Mouse (Mus musculus): ENCODE data around the gene Kl.

Kl gene

DNA sequence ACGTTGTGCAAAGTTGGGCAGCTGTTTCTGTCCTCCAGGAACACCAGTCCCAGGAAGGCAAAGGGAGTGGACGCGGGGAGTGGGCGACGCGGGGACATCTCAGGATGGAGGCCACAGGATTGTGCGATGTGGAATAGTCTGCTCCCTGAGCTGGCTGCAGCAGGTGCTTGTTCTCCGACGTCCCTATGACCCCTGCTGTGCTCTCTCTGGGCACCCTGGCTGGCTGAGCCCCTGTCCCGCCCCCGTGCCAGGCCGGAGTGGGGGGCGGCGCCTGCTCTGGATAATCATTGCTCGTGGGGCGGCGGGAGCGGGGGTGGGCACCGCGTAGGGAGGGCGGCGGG lies at the start of gene Kl:
Gene Kl, plus strand, starts transcription at position 280 of the 341 bp plus-strand sequence.
- DNase-seq (ENCODE audit: low spot score) = no peak

DNA sequence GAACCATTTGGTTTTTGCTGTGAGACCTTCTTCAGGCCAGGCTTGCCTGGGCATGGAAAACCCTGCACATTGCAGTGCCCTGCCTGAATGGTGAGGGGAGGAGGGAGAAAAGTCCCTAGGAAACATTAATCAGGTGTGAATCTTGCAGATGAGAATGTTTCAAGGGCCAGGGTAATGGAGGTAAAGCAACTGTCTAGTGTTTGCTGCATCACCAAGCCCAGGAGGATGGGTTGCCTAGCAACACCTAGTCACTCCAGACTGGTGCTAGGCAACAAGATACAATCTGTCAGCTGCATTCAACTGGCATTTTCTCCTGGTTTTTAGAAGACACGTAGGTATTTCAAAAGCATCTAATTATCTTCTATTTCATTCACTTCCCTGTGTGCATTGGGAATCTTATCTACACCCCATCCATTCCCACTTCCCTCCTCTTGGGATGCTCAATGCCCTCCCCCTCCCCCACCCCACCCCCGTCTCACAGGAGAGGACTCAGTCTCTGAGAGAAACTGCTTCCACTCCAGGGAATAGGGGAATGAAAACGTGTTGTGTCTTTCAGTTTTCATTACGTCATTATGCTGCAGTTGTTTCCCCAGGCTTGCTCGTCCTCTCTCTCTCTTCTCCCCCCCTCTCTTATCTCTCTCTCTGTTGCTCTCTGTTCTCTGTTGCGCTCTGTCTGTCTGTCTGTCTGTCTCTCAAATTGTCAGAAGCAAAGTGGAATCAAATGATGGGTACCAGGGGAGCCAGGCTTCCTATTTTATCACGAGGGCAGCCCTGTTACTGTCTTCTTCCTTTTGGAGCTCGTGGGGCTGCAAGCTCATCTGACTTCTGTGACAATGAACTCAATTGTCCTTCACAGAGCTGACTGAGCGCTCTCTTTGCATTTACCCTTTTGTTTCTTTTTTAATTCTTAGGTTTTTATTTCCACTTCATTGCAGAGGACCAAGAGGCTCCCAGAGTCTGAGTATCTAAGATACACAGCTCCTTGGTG lies 46.1 kb upstream of the Kl start:
- peak; percentile 73 for DNase-seq (ENCODE audit: low spot score)

DNA sequence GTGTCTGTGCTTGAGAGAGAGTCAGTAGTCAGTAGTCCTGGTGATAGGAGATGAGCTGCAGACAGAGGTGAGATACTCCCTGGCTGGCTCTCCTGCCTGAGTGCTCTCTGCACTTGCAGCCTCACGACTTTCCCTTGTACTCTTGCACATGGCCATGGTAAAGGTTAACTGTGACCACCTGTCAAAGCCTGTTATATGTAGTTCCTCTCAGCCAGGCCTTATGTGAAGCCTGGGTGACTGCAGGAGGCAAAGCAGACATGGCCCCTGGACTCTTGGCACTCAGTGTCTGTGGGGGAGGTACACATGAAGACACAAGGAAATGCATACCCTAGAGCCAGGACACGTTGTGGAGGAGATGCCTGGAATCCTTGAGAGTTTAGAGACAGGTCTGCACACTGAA lies 40.3 kb upstream of the Kl start:
- peak; percentile 42 for DNase-seq (ENCODE audit: low spot score)

DNA sequence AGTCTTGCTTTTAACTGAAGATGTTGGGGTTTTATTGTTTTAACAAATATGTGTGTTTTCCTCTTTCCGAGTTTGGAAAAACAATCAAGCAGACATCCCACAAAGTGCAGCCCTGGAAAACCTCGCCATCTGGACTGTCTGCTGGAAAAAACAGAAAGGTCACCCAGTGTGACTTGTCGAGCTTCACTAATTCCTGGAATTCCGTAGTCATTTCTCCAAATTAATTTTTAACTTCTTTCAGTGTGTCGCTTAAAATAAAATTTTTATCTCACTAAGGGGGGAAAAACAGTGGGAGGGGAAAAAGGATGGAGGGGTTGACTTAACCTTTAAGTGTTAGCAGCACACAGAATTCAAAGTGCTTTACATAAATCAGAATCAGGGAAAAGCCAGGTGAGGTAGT lies 39.8 kb upstream of the Kl start:
- peak; percentile 15 for DNase-seq (ENCODE audit: low spot score)

DNA sequence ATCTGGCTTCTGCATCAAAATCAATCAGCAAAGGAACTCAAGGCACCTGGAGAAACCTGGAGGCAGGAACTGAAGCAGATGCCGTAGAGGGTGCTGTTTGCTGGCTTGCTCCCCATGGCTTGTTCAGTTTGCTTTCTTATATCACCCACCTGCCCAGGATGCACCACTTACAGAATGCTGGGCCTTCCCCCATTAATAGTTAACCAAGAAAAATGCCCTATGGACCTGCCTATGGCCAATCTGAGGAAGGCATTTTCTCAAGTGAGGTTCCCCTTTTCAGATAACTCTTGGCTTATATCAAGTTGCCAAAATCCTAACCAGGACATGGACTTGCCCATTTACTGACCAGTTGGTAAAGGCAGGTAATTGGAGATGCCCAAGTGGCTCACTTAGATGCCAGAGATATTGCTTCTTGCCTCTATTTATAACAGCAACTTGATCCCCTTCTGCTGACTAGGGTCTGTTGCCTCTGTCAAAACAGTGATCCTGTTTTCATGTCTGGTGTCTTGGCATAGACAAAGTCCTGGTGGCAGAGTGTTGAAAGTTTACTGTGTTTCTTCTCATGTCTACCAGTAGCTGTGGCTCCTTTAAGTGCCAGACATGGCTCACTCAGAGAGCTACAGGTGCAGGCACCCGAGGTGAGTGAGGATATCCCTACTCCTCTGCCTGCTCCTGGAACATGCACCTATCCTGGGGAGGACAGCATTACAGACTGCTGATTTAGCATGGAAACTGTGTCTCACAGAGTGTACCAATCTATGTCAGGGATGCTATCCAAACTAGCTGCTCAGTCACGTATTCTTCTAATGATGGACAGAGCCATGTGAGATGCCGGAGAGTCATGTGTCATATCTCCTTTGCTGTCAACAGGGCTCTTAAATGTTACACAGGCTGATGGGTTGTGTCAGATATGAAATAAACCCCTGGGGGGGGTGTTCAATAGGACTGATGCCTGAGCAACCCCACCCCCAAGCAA lies 37.0 kb upstream of the Kl start:
- DNase-seq (ENCODE audit: low spot score) = no peak

DNA sequence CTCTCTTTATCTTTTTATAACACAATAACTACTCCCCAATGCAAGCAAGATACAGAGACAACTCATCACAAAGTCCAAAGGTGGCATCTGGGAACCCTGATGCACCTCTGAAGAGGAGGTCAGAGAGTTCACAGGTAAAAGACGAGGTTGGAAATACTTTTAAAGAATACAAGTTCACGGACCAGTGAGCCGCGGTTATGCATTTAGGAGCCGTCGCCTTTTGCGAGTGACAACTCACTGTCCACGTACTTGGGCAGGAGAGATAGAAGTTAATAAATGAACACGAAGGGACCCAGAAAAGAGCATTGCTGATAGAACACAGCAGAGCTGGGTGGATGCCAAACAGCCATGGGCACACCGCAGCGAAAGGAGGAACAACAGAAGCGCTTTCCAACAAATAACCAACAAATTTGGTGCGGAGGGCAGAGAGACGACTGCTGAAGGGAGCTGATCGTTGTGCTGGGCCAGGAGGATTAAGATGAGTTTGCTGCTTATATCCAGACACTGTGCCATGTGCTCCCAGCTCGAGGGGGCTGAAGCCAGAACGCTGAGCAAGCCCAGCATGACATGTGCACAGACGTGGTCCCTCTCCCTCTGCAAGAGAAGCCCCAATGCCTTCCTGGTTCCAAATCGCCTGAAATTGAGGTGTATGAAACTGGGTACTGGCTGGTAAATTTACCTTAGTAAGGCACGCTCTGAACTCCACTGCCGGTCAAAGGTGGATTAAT lies 35.1 kb upstream of the Kl start:
- DNase-seq (ENCODE audit: low spot score) = no peak

DNA sequence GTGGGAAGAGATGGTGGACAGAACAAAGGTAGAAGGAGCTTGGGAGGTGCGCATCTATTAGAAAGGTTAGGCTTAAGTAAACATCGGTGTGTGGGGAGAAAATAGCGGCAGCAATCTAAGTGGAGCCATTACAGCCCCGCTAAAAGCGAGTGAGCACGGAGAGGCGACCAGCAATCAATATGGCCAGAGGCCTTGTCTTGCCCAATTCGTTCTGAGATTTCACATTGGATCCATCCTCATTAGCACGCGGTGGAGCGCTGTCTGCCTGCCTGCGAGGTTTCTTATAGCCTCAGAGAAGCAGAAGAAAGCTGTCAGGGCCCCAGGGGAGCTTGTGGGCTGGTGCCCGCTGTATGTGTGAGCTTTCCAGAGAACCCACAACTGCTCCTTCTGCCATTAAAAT lies 33.8 kb upstream of the Kl start:
- DNase-seq (ENCODE audit: low spot score) = no peak

DNA sequence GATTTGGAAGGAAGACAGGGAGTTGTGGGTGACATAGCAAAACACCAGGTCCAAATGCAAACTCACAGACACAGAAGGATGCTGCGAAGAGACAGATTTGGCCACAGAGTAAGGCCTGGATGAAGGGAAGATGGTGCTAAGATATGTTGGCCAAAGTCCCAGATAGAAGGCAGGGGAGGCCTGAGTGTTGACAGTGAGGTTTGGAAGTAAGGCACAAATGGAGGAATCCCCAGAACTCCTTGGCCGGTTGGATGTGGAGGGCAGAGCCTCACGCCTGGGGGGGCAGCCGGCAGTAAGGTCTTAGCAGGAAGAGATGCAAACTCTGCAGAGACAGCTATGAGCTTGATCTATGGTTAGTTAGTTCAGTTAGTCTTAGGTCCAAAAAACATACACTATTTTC lies 33.1 kb upstream of the Kl start:
- no peak for DNase-seq (ENCODE audit: low spot score)

DNA sequence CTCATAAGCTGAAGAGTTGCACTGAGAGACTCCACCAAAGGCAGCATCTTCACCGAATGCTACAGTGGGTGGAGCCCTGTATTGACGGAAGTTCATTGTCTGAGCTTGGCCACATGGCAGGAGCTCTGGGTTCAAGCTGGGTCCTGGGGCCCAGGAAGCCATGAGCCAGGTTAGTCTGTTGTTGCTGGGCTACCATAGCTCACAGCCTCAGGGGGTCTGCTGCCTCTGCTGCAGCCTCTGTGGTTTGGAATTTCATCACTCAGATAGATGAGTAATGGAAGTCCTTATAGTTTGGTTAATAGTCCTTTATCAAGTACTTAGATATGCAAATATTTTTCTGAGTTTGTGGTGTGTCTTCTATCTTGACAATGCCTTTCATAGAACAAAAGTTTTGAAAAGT lies 32.4 kb upstream of the Kl start:
- DNase-seq (ENCODE audit: low spot score) = no peak

DNA sequence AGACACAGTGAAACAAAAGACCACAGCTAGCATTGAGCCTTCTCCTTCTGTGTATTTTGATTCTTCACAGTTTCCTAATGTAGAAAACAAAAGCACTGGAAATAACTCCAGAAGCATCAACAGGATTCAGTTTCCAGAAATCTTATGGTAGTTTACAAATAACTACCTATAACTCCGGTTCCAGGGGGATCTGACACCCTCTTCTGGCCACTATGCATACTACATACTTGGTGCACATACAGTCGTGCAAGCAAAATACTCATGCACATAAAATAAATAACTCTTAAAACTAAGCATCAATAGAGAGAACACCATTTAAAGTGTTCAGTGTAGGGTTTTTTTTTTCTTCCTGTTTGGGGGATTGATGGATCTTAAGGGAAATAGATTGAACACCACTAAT lies 23.0 kb upstream of the Kl start:
- no peak for DNase-seq (ENCODE audit: low spot score)

DNA sequence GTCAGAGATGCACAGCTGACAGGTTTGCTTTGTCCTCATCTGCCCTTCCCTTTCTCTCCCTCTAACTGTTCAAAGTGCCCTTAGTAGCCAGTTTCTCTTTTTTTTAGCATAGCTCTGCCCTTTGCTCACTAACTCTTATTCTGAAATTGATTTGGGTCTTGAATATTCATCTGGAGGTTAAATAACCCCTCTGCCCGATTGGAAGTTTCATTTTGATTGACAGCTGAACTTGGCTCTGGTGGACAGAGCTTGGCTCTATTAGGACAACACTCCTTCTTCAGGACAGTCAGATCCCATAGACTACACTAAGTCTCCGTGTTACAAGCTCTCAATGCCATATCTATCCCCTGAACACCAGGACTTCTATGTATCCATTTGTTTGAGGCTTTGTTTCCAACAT lies 19.8 kb upstream of the Kl start:
- no peak for DNase-seq (ENCODE audit: low spot score)

DNA sequence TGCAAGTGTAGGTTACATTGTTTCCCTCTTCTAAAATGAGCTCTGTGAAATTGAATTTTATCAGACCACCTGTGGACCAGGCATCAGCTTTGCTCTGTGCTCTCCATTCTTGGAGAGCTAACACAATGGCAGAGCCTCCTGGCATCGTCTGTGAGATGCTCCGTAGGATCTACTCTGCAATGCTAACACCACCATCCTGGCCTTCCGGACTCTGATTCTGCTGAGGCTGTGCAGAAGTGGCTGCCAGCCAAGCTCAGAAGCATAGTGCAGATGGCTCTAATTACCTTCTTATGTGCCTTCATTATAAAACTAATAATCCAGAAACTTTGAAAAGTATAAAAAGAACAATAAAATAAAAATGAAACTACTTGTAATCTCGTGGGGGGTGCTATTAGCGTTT lies 16.2 kb upstream of the Kl start:
- DNase-seq (ENCODE audit: low spot score) = no peak

DNA sequence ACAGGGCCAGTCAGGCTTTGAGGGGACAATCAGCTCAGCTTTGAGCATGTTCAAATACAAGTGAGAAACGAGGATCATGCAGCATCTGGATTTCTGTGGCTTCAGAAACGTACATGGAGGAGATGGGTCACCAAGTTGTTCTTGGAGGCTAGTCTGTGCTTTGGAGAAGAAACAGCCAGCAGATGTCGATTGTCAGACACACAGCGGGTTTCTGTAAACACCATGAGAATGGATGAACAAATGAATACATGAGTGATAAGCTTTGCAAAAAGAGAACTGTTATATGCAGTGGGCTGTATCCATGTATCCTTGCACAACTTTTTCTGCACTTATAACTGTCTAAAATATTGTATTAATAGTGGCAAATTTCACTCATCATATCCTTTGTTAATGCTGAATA lies 15.6 kb upstream of the Kl start:
- DNase-seq (ENCODE audit: low spot score) = no peak

DNA sequence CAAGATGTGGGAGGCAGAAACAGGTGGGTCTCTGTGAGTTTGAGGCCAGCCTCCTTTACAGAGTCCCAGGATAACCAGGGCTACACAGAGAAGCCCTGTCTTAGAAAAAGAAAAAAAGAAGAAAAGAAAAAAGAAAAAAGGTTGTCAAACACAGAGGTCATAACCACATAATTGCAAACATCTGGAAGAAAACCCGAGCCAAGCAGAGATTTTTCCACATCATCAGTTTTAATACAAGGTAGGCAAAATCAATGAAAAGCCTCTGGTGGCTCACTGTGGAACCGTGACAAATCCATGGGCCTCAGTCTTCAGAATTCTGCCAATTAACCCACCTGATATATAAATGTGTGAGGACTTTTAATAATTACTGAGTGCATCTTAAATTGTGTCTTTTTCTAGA lies 14.9 kb upstream of the Kl start:
- peak; percentile 15 for DNase-seq (ENCODE audit: low spot score)

DNA sequence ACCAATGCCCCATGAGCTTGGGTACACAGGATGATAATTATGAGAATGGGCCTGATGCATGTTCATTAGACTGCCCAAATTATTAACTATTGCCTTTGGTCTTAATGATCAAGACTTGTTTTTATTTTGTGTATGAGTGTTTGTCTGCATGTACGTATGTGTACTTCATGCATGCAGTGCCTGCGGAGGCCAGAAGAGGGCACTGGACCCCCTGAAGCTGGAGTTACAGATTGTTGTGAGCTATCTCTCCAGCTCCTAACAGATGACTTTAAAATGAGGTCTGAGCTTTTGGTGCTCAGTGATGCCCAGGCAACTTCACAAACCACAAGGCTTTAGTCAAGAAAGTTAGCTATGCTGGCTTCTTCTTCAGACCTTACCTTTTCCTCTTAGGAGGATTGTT lies 6.8 kb upstream of the Kl start:
- no peak for DNase-seq (ENCODE audit: low spot score)

DNA sequence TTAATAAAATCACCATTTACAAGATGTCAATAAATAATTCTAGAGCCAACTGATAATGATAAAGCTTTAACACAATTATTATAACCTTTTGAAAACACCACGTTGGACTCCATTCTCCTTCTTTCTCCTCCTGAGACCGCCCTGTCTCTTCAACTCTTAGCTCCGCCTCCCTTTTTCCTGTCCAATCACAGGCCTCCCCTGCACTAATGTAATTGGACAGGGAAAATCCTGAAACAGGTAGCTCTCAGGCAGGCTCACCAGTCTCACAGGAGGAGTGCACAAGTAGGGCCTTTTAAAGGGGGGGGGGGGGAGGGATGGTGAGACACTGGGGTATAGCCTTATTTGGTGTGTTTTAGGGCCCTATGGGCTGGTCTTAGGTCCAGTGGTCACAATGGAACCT lies 3.3 kb upstream of the Kl start:
- DNase-seq (ENCODE audit: low spot score) = no peak

DNA sequence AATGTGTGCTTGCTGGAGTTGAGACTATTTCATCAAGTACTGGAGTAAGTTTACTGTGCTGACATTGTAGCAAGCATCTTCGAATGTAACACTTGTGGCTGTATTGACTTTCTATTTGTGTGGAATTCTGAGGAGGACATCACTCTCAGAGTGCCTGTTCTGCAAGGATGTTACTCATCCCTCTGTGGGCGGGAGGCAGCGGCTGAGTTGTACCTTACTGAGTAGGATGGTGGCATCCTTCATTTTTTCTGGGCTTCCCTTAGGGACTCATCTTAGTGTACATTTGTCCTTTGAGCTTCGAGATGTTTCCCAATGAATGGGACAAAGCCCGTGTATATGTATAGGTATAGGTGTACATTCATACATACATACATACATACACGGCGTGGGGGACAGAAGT lies 1.1 kb upstream of the Kl start:
- no peak for DNase-seq (ENCODE audit: low spot score)

DNA sequence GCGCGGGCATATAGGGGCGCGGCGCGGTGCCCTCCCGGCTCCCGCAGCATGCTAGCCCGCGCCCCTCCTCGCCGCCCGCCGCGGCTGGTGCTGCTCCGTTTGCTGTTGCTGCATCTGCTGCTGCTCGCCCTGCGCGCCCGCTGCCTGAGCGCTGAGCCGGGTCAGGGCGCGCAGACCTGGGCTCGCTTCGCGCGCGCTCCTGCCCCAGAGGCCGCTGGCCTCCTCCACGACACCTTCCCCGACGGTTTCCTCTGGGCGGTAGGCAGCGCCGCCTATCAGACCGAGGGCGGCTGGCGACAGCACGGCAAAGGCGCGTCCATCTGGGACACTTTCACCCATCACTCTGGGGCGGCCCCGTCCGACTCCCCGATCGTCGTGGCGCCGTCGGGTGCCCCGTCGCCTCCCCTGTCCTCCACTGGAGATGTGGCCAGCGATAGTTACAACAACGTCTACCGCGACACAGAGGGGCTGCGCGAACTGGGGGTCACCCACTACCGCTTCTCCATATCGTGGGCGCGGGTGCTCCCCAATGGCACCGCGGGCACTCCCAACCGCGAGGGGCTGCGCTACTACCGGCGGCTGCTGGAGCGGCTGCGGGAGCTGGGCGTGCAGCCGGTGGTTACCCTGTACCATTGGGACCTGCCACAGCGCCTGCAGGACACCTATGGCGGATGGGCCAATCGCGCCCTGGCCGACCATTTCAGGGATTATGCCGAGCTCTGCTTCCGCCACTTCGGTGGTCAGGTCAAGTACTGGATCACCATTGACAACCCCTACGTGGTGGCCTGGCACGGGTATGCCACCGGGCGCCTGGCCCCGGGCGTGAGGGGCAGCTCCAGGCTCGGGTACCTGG lies 488 bp downstream of the Kl start:
- peak; percentile 55 for DNase-seq (ENCODE audit: low spot score)

DNA sequence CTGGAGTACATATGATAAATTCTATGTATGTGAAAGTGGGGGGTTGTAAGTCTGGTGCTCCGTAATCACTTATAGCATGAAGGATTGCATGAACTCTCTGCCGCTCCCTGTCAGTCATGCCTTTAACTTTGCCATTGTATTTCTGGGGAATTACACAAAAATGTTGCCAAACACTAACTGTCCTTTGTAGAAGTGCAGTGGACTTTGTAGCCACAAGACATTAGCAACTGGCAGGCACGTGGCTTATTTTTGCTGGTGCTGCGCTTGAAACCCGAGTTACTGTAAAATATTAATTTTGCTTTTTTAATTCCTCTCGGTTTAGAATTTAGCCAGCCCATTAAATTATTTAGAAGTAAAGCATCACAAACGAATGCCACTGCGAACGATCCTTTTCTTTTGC lies 2.4 kb downstream of the Kl start:
- DNase-seq (ENCODE audit: low spot score) = no peak

DNA sequence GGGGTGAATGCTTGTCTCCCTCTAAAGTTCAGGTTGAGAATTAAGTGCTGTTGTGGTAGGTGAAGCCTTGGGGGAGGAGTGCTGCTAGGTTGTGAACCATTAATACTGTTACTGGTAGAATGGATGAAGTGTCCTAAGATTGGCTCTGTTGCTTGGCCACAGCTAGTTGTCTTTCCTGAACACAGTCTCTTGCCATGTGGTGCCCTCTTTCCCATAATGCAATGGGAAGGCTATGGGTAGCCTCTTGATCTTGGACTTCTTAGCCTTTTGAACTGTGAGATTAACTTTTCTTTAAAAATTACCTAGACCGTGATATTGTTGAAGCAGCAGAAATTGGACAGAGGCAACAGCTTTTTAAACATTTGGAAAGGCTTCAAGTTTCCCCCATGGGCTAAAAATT lies 7.5 kb downstream of the Kl start:
- DNase-seq (ENCODE audit: low spot score) = no peak

DNA sequence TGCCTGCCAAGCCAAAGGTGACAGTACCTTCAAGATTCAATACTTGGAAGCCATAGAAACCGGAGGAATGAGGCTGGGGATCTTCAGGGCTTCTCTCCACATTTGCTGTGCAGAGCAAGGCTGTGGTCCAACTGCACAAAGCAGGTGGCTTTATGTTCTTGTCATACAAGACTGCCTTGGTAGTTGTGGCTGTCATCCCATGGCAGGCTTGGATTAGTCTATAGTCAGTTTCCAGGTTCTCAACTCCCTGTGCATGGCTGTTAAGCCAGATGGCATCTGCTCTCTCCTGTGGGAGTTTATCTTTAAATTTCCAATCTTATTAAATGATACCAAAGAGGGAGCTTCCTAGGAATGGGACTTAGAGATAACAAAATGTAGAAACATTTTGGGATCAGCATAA lies 9.2 kb downstream of the Kl start:
- no peak for DNase-seq (ENCODE audit: low spot score)

Data from embryo, embryonic 10.5 days (tissue).